Mouse (Mus musculus) midbrain, embryonic 16.5 days (tissue): ENCODE measurements around the gene Sart1. TPM values are rescaled to one million over a fixed set of nuclear protein-coding genes. Genes with fewer than 3 reads are reported as not detected.

ENCODE experiments used
- ATAC-seq: fragments of 200-750 bp; cut with Nextera tagmentation; 2 replicates; pipeline ENCODE4 v1.8.0; 2017; ENCODE audit warnings: moderate TSS enrichment
- H3K27ac ChIP-seq: fragments of 300-500 bp; sonication (generic); 2 replicates; pipeline ENCODE4 v1.5.1; 2014; ENCODE audit warnings: mild to moderate bottlenecking, low read length, mixed read lengths
- H3K27me3 ChIP-seq: fragments of 300-500 bp; sonication (generic); 2 replicates; pipeline ENCODE4 v1.6.1; 2014; ENCODE audit warnings: low read depth, low read length, mixed read lengths; ENCODE audit not compliant: control insufficient read depth, insufficient read depth
- H3K36me3 ChIP-seq: fragments of 300-500 bp; sonication (generic); 2 replicates; pipeline ENCODE4 v1.6.1; 2014; ENCODE audit warnings: mild to moderate bottlenecking, low read length, moderate library complexity, mixed read lengths; ENCODE audit not compliant: control insufficient read depth, insufficient read depth
- H3K4me1 ChIP-seq: fragments of 300-500 bp; sonication (generic); 2 replicates; pipeline ENCODE4 v1.6.1; 2014; ENCODE audit warnings: mild to moderate bottlenecking, low read length, mixed read lengths; ENCODE audit not compliant: control insufficient read depth, insufficient read depth
- H3K4me2 ChIP-seq: fragments of 300-500 bp; sonication (generic); 2 replicates; pipeline ENCODE4 v1.6.1; 2014; ENCODE audit warnings: mild to moderate bottlenecking, low read length, mixed read lengths
- H3K4me3 ChIP-seq: fragments of 300-500 bp; sonication (generic); 2 replicates; pipeline ENCODE4 v1.5.1; 2014; ENCODE audit warnings: low read depth, mild to moderate bottlenecking, low read length, moderate library complexity, mixed read lengths
- H3K9ac ChIP-seq: fragments of 300-500 bp; sonication (generic); 2 replicates; pipeline ENCODE4 v1.6.1; 2014; ENCODE audit warnings: low read depth, low read length, mixed read lengths
- H3K9me3 ChIP-seq: fragments of 300-500 bp; sonication (generic); replicated peaks from 2 replicates; pipeline ENCODE4 v1.6.1; 2014; ENCODE audit warnings: mild to moderate bottlenecking, low read length, mixed read lengths; ENCODE audit not compliant: control insufficient read depth, poor library complexity, severe bottlenecking
- WGBS: fragments of 180-500 bp; shearing (Covaris S2); extraction: QIAGEN DNeasy Blood & Tissue Kit; methylation state at CpG from one replicate; pipeline ENCODE4 v1.1.7; 2014; 5-methylcytosine and 5-hydroxymethylcytosine counted together
- polyA plus RNA-seq: library from polyadenylated mRNA; unstranded; fragments of >200 nt; fragmentation: Nextera tagmentation; extraction: Ambion mirVana; gene quantifications from 2 replicates; pipeline ENCODE4 v1.2.1, GENCODE M21; 2015

The Sart1 gene
- polyA plus RNA-seq, 1 experiment from 2014 or later: 68.5 TPM

DNA sequence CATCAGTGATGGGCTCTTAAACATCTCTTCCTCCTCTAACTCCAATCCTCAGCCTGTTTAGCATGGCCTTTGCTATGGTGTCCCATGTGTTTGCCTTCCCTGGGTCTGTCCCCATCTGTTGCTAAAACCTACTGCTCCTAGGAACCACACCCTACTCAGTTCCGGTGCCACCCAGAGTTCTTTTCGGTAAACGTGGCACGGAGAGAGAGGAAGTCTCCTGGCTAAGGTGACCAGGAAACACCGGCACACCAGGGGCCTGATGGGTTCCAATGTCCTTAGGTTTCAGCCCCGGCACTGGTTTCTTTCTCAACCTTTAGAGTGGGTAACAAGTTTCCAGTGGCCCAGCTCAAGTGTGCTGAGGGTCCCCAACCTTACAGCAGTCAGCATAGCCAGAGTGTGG lies 32.1 kb upstream of the Sart1 start:
- WGBS: 93% methylated on average over 6 of the region's 6 CpGs

DNA sequence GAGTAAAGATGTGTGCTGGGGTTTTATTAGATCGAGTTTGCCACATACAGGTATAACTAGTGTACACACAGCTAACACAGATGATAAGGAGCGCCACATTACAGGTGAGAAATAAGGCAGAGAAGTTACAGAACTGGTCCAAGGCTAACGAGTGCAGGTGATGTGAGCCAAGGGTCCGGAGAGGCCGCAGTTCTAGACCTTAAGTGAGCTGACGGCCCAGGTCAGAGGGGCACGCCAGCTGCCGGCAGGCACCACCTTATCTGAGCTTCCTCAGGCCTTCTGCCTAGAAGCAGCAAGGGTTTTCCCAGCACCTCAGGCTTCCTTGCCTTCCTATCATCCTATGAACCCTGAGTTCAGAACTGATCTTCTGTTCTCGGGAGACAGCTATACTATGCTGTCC lies 31.1 kb upstream of the Sart1 start:
- H3K9me3 ChIP-seq: no peaks in the 10 kb centered on the region
- peaks cover 7% of the 10 kb centered on the region; the same call in 1 of the 2 replicates for H3K36me3 ChIP-seq
- H3K4me3 ChIP-seq: no peak overlapping the region
- WGBS: 90% methylated on average over 9 of the region's 9 CpGs
- peaks cover 16% of the 10 kb centered on the region for H3K4me1 ChIP-seq
- no peak overlapping the region for H3K9ac ChIP-seq
- H3K4me2 ChIP-seq: no peak overlapping the region
- no peaks in the 10 kb centered on the region for H3K27me3 ChIP-seq
- no peak for ATAC-seq
- H3K27ac ChIP-seq: no peak overlapping the region

More for the DNA sequence above, 32.1 kb upstream of the Sart1 start:
- Histone ChIP-seq H3K4me3 (no peak overlapping the region), H3K9me3 (no peaks in the 10 kb centered on the region), H3K9ac (no peak overlapping the region), H3K36me3 (peaks cover 7% of the 10 kb centered on the region; the same call in 1 of the 2 replicates), H3K27ac (no peak overlapping the region), H3K4me2 (no peak overlapping the region), H3K4me1 (peaks cover 18% of the 10 kb centered on the region), H3K27me3 (no peaks in the 10 kb centered on the region)
- no peak for ATAC-seq

DNA sequence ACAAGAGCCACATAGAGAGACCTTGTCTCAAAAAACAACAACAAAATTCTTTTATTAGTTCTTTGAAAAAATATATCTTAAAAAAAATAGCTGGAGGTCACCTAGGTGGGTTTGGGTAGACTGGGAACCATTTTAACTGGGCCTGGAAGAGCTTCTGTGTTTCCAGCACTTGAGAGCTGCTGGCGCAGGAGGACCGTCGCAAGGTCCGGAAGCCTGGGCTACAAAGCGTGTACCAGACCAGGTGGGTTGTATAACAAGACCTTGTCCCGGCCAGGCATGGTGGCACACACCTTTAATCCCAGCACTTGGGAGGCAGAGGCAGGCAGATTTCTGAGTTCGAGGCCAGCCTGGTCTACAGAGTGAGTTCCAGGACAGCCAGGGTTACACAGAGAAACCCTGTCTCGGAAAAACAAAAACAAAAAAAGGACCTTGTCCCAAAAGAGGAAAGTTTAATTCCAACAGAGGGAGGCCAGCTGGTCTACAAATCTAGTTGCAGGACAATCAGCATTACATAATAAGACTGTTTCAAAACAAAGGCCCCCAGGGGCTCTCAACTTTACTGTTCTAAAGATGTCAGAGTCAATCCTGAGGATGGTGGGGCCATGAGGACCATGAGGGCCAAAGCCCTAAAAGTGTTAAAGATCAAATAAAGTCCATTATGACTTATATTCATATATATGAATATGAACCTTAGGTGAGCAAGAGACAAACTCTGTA lies 30.4 kb upstream of the Sart1 start:
- H3K4me2 ChIP-seq: no peak overlapping the region
- H3K27me3 ChIP-seq: no peaks in the 10 kb centered on the region
- 97% methylated on average over 8 of the region's 8 CpGs for WGBS
- no peak for ATAC-seq
- no peak overlapping the region for H3K4me3 ChIP-seq
- H3K27ac ChIP-seq: no peak overlapping the region
- no peak overlapping the region for H3K9ac ChIP-seq
- peaks cover 16% of the 10 kb centered on the region for H3K4me1 ChIP-seq
- peaks cover 7% of the 10 kb centered on the region; the same call in 1 of the 2 replicates for H3K36me3 ChIP-seq
- no peaks in the 10 kb centered on the region for H3K9me3 ChIP-seq

DNA sequence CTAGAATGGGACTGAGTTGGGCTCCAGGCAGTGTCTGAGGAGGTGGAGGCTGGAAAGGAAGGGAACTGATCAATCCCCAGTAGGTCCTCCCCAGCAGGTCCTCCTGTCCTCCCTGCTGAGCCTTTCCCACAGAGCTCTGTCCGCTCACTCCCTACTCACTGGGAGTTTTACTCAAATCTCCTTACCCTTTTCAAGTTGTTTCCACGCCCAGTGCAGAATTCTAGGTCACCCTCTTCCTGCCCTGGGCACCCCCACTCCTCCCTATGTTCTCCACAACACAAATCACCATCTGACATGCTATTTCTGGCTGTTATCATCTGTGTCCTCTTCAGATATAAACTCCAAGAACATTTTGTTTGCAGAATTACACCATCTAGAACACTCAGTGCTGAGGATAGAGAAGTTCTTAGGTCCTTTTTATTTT lies 26.0 kb upstream of the Sart1 start:
- H3K9ac ChIP-seq: no peak overlapping the region
- no peak for ATAC-seq
- H3K9me3 ChIP-seq: no peaks in the 10 kb centered on the region
- H3K36me3 ChIP-seq: no peaks in the 10 kb centered on the region
- no peaks in the 10 kb centered on the region for H3K27me3 ChIP-seq
- 41% methylated on average over 2 of the region's 2 CpGs for WGBS
- H3K4me2 ChIP-seq: no peak overlapping the region
- no peaks in the 10 kb centered on the region for H3K4me1 ChIP-seq
- no peak overlapping the region for H3K27ac ChIP-seq
- no peak overlapping the region for H3K4me3 ChIP-seq

DNA sequence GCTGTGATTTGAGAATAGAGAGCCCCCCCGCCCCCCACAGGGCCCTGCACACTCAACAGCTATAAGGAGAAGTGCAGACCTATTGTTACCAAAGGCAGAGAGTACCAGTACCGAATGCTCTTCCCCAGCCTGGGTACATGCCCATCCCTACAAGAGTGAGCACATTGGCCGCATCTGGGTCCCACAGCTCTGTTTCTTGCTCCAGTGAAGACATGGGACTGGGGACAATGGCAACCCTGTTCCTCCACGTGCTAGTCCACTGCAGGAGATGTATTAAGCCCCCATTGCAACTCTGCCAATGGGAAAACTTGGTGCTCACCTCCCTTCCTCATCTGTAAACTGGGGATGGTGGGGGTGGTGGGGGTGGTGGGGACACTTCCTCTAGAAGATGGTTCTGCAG lies 25.3 kb upstream of the Sart1 start:
- Histone ChIP-seq H3K9me3 (no peaks in the 10 kb centered on the region), H3K36me3 (no peaks in the 10 kb centered on the region), H3K27me3 (no peaks in the 10 kb centered on the region), H3K4me3 (no peak overlapping the region), H3K27ac (no peak overlapping the region), H3K9ac (no peak overlapping the region), H3K4me2 (no peak overlapping the region), H3K4me1 (no peaks in the 10 kb centered on the region)
- no peak for ATAC-seq
- 71% methylated on average over 4 of the region's 4 CpGs for WGBS

DNA sequence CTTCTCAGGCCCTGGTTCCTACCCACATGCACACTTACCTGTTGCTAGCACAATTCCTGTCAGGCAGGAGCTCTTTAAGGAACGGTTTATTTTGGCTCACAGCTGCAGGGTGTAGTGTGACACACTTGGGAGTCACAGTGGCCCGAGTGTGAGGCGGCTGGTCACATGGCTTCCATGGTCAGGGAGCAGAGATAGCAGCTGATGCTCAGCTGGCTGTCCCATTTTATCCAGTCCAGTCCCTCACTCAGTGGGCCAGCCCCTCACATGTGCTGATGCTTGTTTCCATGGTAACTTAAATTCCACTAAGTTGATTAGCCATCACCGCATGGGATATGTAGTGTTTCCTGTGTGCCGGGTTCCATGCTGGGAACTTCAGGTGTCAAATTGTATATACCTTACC lies 23.5 kb upstream of the Sart1 start:
- Histone ChIP-seq H3K9ac (no peak overlapping the region), H3K4me2 (no peak overlapping the region), H3K4me3 (no peak overlapping the region), H3K27me3 (no peaks in the 10 kb centered on the region), H3K9me3 (no peaks in the 10 kb centered on the region), H3K36me3 (no peaks in the 10 kb centered on the region), H3K27ac (no peak overlapping the region), H3K4me1 (peaks cover 9% of the 10 kb centered on the region)
- 66% methylated on average over 5 of the region's 5 CpGs for WGBS
- ATAC-seq: no peak

DNA sequence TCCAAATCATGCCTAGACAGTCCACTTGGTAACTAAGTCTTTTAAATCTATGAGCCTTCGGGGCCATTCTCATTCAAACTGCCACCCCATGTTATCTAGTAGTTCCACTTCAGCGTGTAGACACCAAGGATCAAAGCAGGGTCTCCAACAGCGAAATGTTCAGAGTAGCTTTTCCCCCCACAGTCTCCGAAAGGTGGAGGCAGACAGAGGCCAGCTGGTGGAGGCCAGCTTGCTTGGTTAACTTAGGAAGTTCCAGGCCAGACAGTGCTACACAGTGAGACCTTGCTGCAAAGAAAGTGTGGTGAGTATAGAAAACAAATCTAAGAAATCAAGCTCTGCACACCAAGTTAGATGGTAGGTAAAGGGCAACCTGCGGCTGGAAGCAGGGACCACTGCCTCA lies 22.1 kb upstream of the Sart1 start:
- no peaks in the 10 kb centered on the region for H3K9me3 ChIP-seq
- no peak for ATAC-seq
- no peak overlapping the region for H3K27ac ChIP-seq
- H3K4me1 ChIP-seq: peaks cover 12% of the 10 kb centered on the region
- WGBS: 92% methylated on average over 5 of the region's 5 CpGs
- no peak overlapping the region for H3K9ac ChIP-seq
- no peaks in the 10 kb centered on the region for H3K27me3 ChIP-seq
- no peaks in the 10 kb centered on the region for H3K36me3 ChIP-seq
- no peak overlapping the region for H3K4me2 ChIP-seq
- H3K4me3 ChIP-seq: no peak overlapping the region

DNA sequence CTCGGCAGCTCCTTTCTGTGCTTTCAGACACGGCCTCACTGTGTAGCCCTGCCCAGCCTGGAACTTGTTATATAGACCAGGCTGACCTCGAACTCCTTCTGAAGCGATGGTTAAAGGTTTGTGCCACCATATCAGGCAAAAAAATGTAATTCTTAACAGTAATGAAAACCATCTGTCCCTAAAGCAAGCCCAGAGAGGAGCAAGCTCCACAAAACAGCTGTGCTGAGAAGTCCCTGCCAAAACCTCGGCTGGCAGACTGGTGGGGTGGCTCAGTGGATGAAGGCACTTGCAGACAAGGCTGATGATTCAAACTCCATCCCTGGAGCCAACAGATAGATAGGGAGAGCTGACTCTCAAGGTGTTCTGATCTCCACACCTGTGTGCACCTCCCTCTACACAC lies 20.6 kb upstream of the Sart1 start:
- Histone ChIP-seq H3K36me3 (no peaks in the 10 kb centered on the region), H3K27ac (no peak overlapping the region), H3K9ac (no peak overlapping the region), H3K27me3 (no peaks in the 10 kb centered on the region), H3K4me3 (no peak overlapping the region), H3K4me2 (no peak overlapping the region), H3K9me3 (no peaks in the 10 kb centered on the region), H3K4me1 (peaks cover 12% of the 10 kb centered on the region)
- no peak for ATAC-seq
- 83% methylated on average over 5 of the region's 5 CpGs for WGBS

DNA sequence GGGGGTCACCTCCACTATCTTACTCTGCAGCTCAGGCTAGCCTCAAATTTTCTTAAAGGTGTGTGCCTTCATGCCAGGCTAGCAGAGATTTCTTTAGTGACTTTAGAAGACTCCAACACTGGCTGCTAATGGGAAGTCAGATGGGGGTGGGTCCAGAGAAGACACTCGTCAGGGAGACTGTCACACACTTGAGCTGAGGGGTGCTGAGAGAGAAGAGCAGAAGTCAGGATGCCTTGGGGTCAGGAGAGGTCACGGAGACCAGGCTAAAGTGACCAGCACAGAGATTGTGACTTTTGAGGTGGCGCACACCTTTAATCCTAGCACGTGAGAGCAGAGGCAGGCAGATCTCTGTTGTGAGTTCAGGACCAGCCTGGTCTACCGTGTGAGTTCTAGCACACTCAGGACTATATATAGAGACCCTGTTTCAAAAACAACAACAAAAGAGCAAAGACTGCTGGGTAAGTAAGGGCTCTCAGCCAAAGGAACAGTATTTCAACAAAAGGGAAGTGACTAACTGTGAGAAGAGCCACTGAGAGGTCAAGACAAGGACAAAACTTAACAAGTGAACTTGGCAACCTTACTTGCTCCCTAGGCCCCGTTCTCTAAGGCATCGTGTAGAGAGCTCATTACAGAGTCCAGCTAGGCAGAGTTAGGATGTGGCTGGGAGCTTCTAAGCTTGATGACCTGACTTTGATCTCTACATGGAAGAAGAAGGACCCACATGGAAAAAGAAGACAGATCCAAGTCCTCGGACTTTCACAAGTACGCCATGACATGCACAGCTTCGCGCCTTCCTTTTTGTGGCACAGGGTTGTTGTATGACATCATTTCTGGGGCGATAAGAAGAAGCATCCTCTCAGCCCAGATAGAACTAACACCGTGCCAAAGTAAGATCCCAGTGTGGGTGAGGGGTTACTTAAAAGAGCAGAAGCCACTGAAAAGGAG lies 19.8 kb upstream of the Sart1 start:
- Histone ChIP-seq H3K27ac (no peak overlapping the region), H3K36me3 (no peaks in the 10 kb centered on the region), H3K27me3 (no peaks in the 10 kb centered on the region), H3K4me2 (peak overlapping the region; percentile 60; the same call in 1 of the 2 replicates), H3K4me1 (peaks cover 12% of the 10 kb centered on the region), H3K4me3 (no peak overlapping the region), H3K9ac (no peak overlapping the region), H3K9me3 (no peaks in the 10 kb centered on the region)
- ATAC-seq: no peak
- WGBS: 91% methylated on average over 13 of the region's 13 CpGs
